Mouse (Mus musculus): ENCODE results near the gene Frmd4b.

Gene Frmd4b

GRCm38 (mm10) chr6:97579704-97580103, 37.6 kb downstream of the Frmd4b start:
- DNase-seq (ENCODE audit: low spot score) = no peak

GRCm38 (mm10) chr6:97578210-97578609, 39.1 kb downstream of the Frmd4b start:
- DNase-seq (ENCODE audit: low spot score) = no peak

- DNase-seq (ENCODE audit: low spot score) = no peak
Observed at GRCm38 (mm10) chr6:97577349-97577748, 40.0 kb downstream of the Frmd4b start.

GRCm38 (mm10) chr6:97576565-97577346, 40.6 kb downstream of the Frmd4b start:
- no peak for DNase-seq (ENCODE audit: low spot score)

GRCm38 (mm10) chr6:97576096-97576495, 41.2 kb downstream of the Frmd4b start:
- no peak for DNase-seq (ENCODE audit: low spot score)

- DNase-seq (ENCODE audit: low spot score) = no peak
Observed at GRCm38 (mm10) chr6:97574973-97575372, 42.4 kb downstream of the Frmd4b start.

- DNase-seq (ENCODE audit: low spot score) = no peak
Observed at GRCm38 (mm10) chr6:97572226-97572625, 45.1 kb downstream of the Frmd4b start.

- DNase-seq (ENCODE audit: low spot score) = no peak
Observed at GRCm38 (mm10) chr6:97568538-97568937, 48.8 kb downstream of the Frmd4b start.

GRCm38 (mm10) chr6:97566746-97567145, 50.6 kb downstream of the Frmd4b start:
- DNase-seq (ENCODE audit: low spot score) = no peak

GRCm38 (mm10) chr6:97557147-97557546, 60.2 kb downstream of the Frmd4b start:
- DNase-seq (ENCODE audit: low spot score) = no peak

- no peak for DNase-seq (ENCODE audit: low spot score)
Observed at GRCm38 (mm10) chr6:97555637-97556036, 61.7 kb downstream of the Frmd4b start.

GRCm38 (mm10) chr6:97553431-97553830, 63.9 kb downstream of the Frmd4b start:
- no peak for DNase-seq (ENCODE audit: low spot score)

GRCm38 (mm10) chr6:97552573-97552972, 64.8 kb downstream of the Frmd4b start:
- DNase-seq (ENCODE audit: low spot score) = no peak

GRCm38 (mm10) chr6:97551884-97552283, 65.5 kb downstream of the Frmd4b start:
- no peak for DNase-seq (ENCODE audit: low spot score)

GRCm38 (mm10) chr6:97551161-97551560, 66.2 kb downstream of the Frmd4b start:
- no peak for DNase-seq (ENCODE audit: low spot score)

GRCm38 (mm10) chr6:97540458-97540857, 76.9 kb downstream of the Frmd4b start:
- no peak for DNase-seq (ENCODE audit: low spot score)

- no peak for DNase-seq (ENCODE audit: low spot score)
Observed at GRCm38 (mm10) chr6:97535763-97536445, 81.4 kb downstream of the Frmd4b start.

GRCm38 (mm10) chr6:97531043-97531442, 86.3 kb downstream of the Frmd4b start:
- no peak for DNase-seq (ENCODE audit: low spot score)

- DNase-seq (ENCODE audit: low spot score) = no peak
Observed at GRCm38 (mm10) chr6:97528961-97529680, 88.2 kb downstream of the Frmd4b start.

- no peak for DNase-seq (ENCODE audit: low spot score)
Observed at GRCm38 (mm10) chr6:97526092-97526491, 91.2 kb downstream of the Frmd4b start.

GRCm38 (mm10) chr6:97523118-97523517, 94.2 kb downstream of the Frmd4b start:
- DNase-seq (ENCODE audit: low spot score) = peak; percentile 63

- DNase-seq (ENCODE audit: low spot score) = no peak
Observed at GRCm38 (mm10) chr6:97521279-97522038, 95.9 kb downstream of the Frmd4b start.

All from ovary, postnatal 10 days (tissue).